Mouse (Mus musculus) liver, embryonic 16.5 days (tissue): Measurements from ENCODE around the gene Krt13. TPM values are rescaled to one million over a fixed set of nuclear protein-coding genes. Genes with fewer than 3 reads are reported as not detected.

Source experiments
- ATAC-seq: fragments of 200-750 bp; cut with Nextera tagmentation; 2 replicates; pipeline ENCODE4 v1.8.0; 2017; ENCODE audit warnings: low read depth, mild to moderate bottlenecking, moderate number of reproducible peaks, moderate library complexity
- H3K27ac ChIP-seq: fragments of 300-500 bp; sonication (generic); 2 replicates; pipeline ENCODE4 v1.5.1; 2014; ENCODE audit warnings: mild to moderate bottlenecking, low read length
- H3K27me3 ChIP-seq: fragments of 300-500 bp; sonication (generic); 2 replicates; pipeline ENCODE4 v1.6.1; 2014; ENCODE audit warnings: low read depth, low read length, mixed read lengths; ENCODE audit not compliant: control insufficient read depth, insufficient read depth
- H3K36me3 ChIP-seq: fragments of 300-500 bp; sonication (generic); 2 replicates; pipeline ENCODE4 v1.6.1; 2014; ENCODE audit warnings: mild to moderate bottlenecking; ENCODE audit not compliant: control insufficient read depth, insufficient read depth
- H3K4me1 ChIP-seq: fragments of 300-500 bp; sonication (generic); 2 replicates; pipeline ENCODE4 v1.6.1; 2014; ENCODE audit warnings: low read depth, low read length, mixed read lengths; ENCODE audit not compliant: control insufficient read depth
- H3K4me2 ChIP-seq: fragments of 300-500 bp; sonication (generic); 2 replicates; pipeline ENCODE4 v1.6.1; 2014; ENCODE audit warnings: low read depth, low read length, mixed read lengths
- H3K4me3 ChIP-seq: fragments of 300-500 bp; sonication (generic); 2 replicates; pipeline ENCODE4 v1.5.1; 2014; ENCODE audit warnings: low read depth, mild to moderate bottlenecking, low read length
- H3K9ac ChIP-seq: fragments of 300-500 bp; sonication (generic); 2 replicates; pipeline ENCODE4 v1.6.1; 2014; ENCODE audit warnings: low read depth, low read length
- H3K9me3 ChIP-seq: fragments of 300-500 bp; sonication (generic); replicated peaks from 2 replicates; pipeline ENCODE4 v1.6.1; 2016; ENCODE audit warnings: low read length; ENCODE audit not compliant: control insufficient read depth
- WGBS: fragments of 180-500 bp; shearing (Covaris S2); extraction: QIAGEN DNeasy Blood & Tissue Kit; methylation state at CpG from one replicate; pipeline ENCODE4 v1.1.7; 2014; ENCODE audit not compliant: insufficient replicate concordance; 5-methylcytosine and 5-hydroxymethylcytosine counted together
- polyA plus RNA-seq: library from polyadenylated mRNA; unstranded; fragments of >200 nt; fragmentation: Nextera tagmentation; extraction: Ambion mirVana; gene quantifications from 2 replicates; pipeline ENCODE4 v1.2.1, GENCODE M21; 2015

Gene Krt13
- polyA plus RNA-seq, 1 experiment from 2014 or later = not detected

- no peaks in the 10 kb centered on the region for H3K36me3 ChIP-seq
- H3K4me1 ChIP-seq = no peaks in the 10 kb centered on the region
- 47% methylated on average over 7 of the region's 7 CpGs for WGBS
- no peak for ATAC-seq
- H3K27me3 ChIP-seq = no peaks in the 10 kb centered on the region
- H3K4me3 ChIP-seq = no peak overlapping the region
- H3K9me3 ChIP-seq = no peaks in the 10 kb centered on the region
- H3K4me2 ChIP-seq = no peak overlapping the region
- no peak overlapping the region for H3K9ac ChIP-seq
- H3K27ac ChIP-seq = no peak overlapping the region
These were observed 32.9 kb downstream of the Krt13 start for GRCm38 (mm10) chr11:100088378-100089025.

DNA sequence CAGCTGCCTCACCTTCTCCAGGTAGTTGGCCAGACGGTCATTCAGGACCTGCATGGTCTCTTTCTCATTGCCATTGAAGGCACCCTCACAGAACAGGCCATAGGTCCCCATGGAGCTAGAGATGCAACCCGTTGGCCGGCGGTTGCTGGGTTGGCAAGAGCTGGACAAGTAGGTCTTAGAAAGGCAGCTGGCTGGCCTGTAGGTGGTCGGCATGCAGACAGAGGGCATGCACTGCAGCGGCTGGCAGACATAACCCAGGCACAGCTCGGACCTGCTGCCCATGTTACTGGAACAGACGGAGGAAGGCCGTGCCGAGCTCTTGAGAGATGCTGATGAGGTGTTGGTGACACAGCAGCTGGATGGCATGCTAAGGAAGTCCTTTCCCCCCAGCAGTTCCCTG is 33.5 kb downstream of the Krt13 start, which contains the start of gene Krt32:
Gene Krt32 (minus strand): TSS at position 366 of the 400 bp plus-strand sequence.
- Histone ChIP-seq H3K4me2 (no peak within 1 kb of the TSS), H3K36me3 (no peaks in the 10 kb centered on the region), H3K27me3 (no peaks in the 10 kb centered on the region), H3K9me3 (no peaks in the 10 kb centered on the region), H3K27ac (no peak within 1 kb of the TSS), H3K4me3 (no peak within 1 kb of the TSS), H3K9ac (no peak within 1 kb of the TSS), H3K4me1 (no peaks in the 10 kb centered on the region)
- ATAC-seq = no peak
- WGBS = 76% methylated on average over 10 of the region's 10 CpGs

GRCm38 (mm10) chr11:100073873-100074272 is 47.5 kb downstream of the Krt13 start:
- H3K27me3 ChIP-seq = no peaks in the 10 kb centered on the region
- WGBS = 21% methylated on average over 1 of the region's 1 CpGs
- H3K9ac ChIP-seq = no peak overlapping the region
- no peaks in the 10 kb centered on the region for H3K9me3 ChIP-seq
- H3K36me3 ChIP-seq = no peaks in the 10 kb centered on the region
- H3K4me1 ChIP-seq = no peaks in the 10 kb centered on the region
- no peak overlapping the region for H3K4me2 ChIP-seq
- H3K4me3 ChIP-seq = no peak overlapping the region
- no peak overlapping the region for H3K27ac ChIP-seq
- no peak for ATAC-seq

Other genes with a start within 250 kb of the Krt13 start
- not detected in 2 replicates for gene Krtap9-1, start 248.2 kb downstream of the Krt13 start, polyA plus RNA-seq
- gene Gm11567, start 242.4 kb downstream of the Krt13 start, polyA plus RNA-seq = not detected in 2 replicates
- not detected in 2 replicates for gene Krtap31-1, start 213.6 kb downstream of the Krt13 start, polyA plus RNA-seq
- not detected in 2 replicates for gene Gm11565, start 206.8 kb downstream of the Krt13 start, polyA plus RNA-seq
- not detected in 2 replicates for gene Krtap31-2, start 185.3 kb downstream of the Krt13 start, polyA plus RNA-seq
- gene Krtap9-5, start 173.1 kb downstream of the Krt13 start, polyA plus RNA-seq = not detected in 2 replicates
- gene Krtap29-1, start 142.5 kb downstream of the Krt13 start, polyA plus RNA-seq = not detected in 2 replicates
- gene Krtap16-1, start 135.0 kb downstream of the Krt13 start, polyA plus RNA-seq = not detected in 2 replicates
- not detected in 2 replicates for gene Krtap17-1, start 127.6 kb downstream of the Krt13 start, polyA plus RNA-seq
- not detected in 2 replicates for gene Krt33a, start 105.4 kb downstream of the Krt13 start, polyA plus RNA-seq
- not detected in 2 replicates for gene Krt33b, start 91.7 kb downstream of the Krt13 start, polyA plus RNA-seq
- gene Krt34, start 80.0 kb downstream of the Krt13 start, polyA plus RNA-seq = not detected in 2 replicates
- not detected in 2 replicates for gene Krt31, start 71.0 kb downstream of the Krt13 start, polyA plus RNA-seq
- gene Krt32, start 33.3 kb downstream of the Krt13 start, polyA plus RNA-seq = not detected in 2 replicates
- gene Krt35, start 25.3 kb downstream of the Krt13 start, polyA plus RNA-seq = not detected in 2 replicates
- gene Krt36, start 15.9 kb downstream of the Krt13 start, polyA plus RNA-seq = not detected in 2 replicates
- 0.07 and 0.12 TPM in 2 replicates for gene Krt15, start 14.4 kb upstream of the Krt13 start, polyA plus RNA-seq
- gene Krt19, start 27.1 kb upstream of the Krt13 start, polyA plus RNA-seq = 2.8 and 9.4 TPM in 2 replicates
- not detected in 2 replicates for gene Krt9, start 71.7 kb upstream of the Krt13 start, polyA plus RNA-seq
- gene Krt14, start 86.0 kb upstream of the Krt13 start, polyA plus RNA-seq = 0.16 and 0.31 TPM in 2 replicates
- gene Krt16, start 127.3 kb upstream of the Krt13 start, polyA plus RNA-seq = not detected in 2 replicates
- gene Krt17, start 139.5 kb upstream of the Krt13 start, polyA plus RNA-seq = 0.18 and 0.22 TPM in 2 replicates
- not detected in 2 replicates for gene Krt42, start 148.3 kb upstream of the Krt13 start, polyA plus RNA-seq
- 1,629 and 1,636 TPM in 2 replicates for gene Eif1, start 198.3 kb upstream of the Krt13 start, polyA plus RNA-seq
- gene Gast, start 212.8 kb upstream of the Krt13 start, polyA plus RNA-seq = not detected in 2 replicates
- gene Hap1, start 234.6 kb upstream of the Krt13 start, polyA plus RNA-seq = 0.27 and 0.42 TPM in 2 replicates